Mouse (Mus musculus): ENCODE data around the gene 1700011L22Rik. TPM values are rescaled to one million over a fixed set of nuclear protein-coding genes. Genes with fewer than 3 reads are reported as not detected.

1700011L22Rik gene
- polyA plus RNA-seq, 1 experiment from 2014 or later = not detected

- 92% methylated on average over 5 of the region's 5 CpGs for WGBS
Measured at GRCm38 (mm10) chr8:79261920-79262319, 13.6 kb upstream of the 1700011L22Rik start.

GRCm38 (mm10) chr8:79256076-79256705, 7.8 kb upstream of the 1700011L22Rik start:
- Histone ChIP-seq H3K36me3 (ENCODE audit: control insufficient read depth, insufficient read depth, low read length) (no peaks in the 10 kb centered on the region), H3K9me3 (ENCODE audit: control insufficient read depth, low read length) (no peaks in the 10 kb centered on the region), H3K4me1 (replicated peaks; ENCODE audit: control insufficient read depth, insufficient read depth, low read length) (no peaks in the 10 kb centered on the region), H3K4me3 (ENCODE audit: low read depth, low read length) (no peak overlapping the region), H3K27me3 (ENCODE audit: control insufficient read depth, insufficient read depth, low read length) (no peaks in the 10 kb centered on the region), H3K4me2 (ENCODE audit: low read depth, low read length, severe bottlenecking) (no peak overlapping the region), H3K27ac (ENCODE audit: low read depth, low read length) (no peak overlapping the region), H3K9ac (ENCODE audit: low read length) (no peak overlapping the region)
- 91% methylated on average over 8 of the region's 8 CpGs for WGBS
- no peak for DNase-seq (ENCODE audit: low spot score)
- ATAC-seq (replicated peaks; ENCODE audit: low FRiP score) = no peak

More at GRCm38 (mm10) chr8:79261920-79262319, 13.6 kb upstream of the 1700011L22Rik start:
- Histone ChIP-seq H3K9ac (ENCODE audit: low read length) (no peak overlapping the region), H3K27ac (ENCODE audit: low read depth, low read length) (no peak overlapping the region), H3K4me2 (ENCODE audit: low read depth, low read length, severe bottlenecking) (no peak overlapping the region), H3K4me3 (ENCODE audit: low read depth, low read length) (no peak overlapping the region), H3K27me3 (ENCODE audit: control insufficient read depth, insufficient read depth, low read length) (no peaks in the 10 kb centered on the region), H3K4me1 (replicated peaks; ENCODE audit: control insufficient read depth, insufficient read depth, low read length) (no peaks in the 10 kb centered on the region), H3K36me3 (ENCODE audit: control insufficient read depth, insufficient read depth, low read length) (no peaks in the 10 kb centered on the region), H3K9me3 (ENCODE audit: control insufficient read depth, low read length) (no peaks in the 10 kb centered on the region)
- ATAC-seq (replicated peaks; ENCODE audit: low FRiP score) = no peak
- no peak for DNase-seq (ENCODE audit: low spot score)

- H3K4me3 ChIP-seq (ENCODE audit: low read depth, low read length) = no peak overlapping the region
- ATAC-seq (replicated peaks; ENCODE audit: low FRiP score) (no peak), DNase-seq (ENCODE audit: low spot score) (no peak)
- H3K27ac ChIP-seq (ENCODE audit: low read depth, low read length) = no peak overlapping the region
- H3K27me3 ChIP-seq (ENCODE audit: control insufficient read depth, insufficient read depth, low read length) = no peaks in the 10 kb centered on the region
- no peaks in the 10 kb centered on the region for H3K9me3 ChIP-seq (ENCODE audit: control insufficient read depth, low read length)
- no peak overlapping the region for H3K4me2 ChIP-seq (ENCODE audit: low read depth, low read length, severe bottlenecking)
- whole genome bisulfite sequencing = 89% methylated on average over 6 of the region's 6 CpGs
- no peaks in the 10 kb centered on the region for H3K4me1 ChIP-seq (replicated peaks; ENCODE audit: control insufficient read depth, insufficient read depth, low read length)
- H3K36me3 ChIP-seq (ENCODE audit: control insufficient read depth, insufficient read depth, low read length) = no peaks in the 10 kb centered on the region
- no peak overlapping the region for H3K9ac ChIP-seq (ENCODE audit: low read length)
Measured at GRCm38 (mm10) chr8:79253742-79254141, 5.4 kb upstream of the 1700011L22Rik start.

- Histone ChIP-seq H3K27ac (ENCODE audit: low read depth, low read length) (no peak overlapping the region), H3K4me3 (ENCODE audit: low read depth, low read length) (no peak overlapping the region), H3K9me3 (ENCODE audit: control insufficient read depth, low read length) (no peaks in the 10 kb centered on the region), H3K36me3 (ENCODE audit: control insufficient read depth, insufficient read depth, low read length) (no peaks in the 10 kb centered on the region), H3K9ac (ENCODE audit: low read length) (no peak overlapping the region), H3K4me1 (replicated peaks; ENCODE audit: control insufficient read depth, insufficient read depth, low read length) (no peaks in the 10 kb centered on the region), H3K27me3 (ENCODE audit: control insufficient read depth, insufficient read depth, low read length) (no peaks in the 10 kb centered on the region), H3K4me2 (ENCODE audit: low read depth, low read length, severe bottlenecking) (no peak overlapping the region)
- ATAC-seq (replicated peaks; ENCODE audit: low FRiP score) = no peak
- 91% methylated on average over 2 of the region's 2 CpGs for WGBS
- DNase-seq (ENCODE audit: low spot score) = no peak
Measured at GRCm38 (mm10) chr8:79243422-79243821, 4.9 kb downstream of the 1700011L22Rik start.

- no peaks in the 10 kb centered on the region for H3K9me3 ChIP-seq (ENCODE audit: control insufficient read depth, low read length)
- ATAC-seq (replicated peaks; ENCODE audit: low FRiP score) (no peak), DNase-seq (ENCODE audit: low spot score) (no peak)
- no peaks in the 10 kb centered on the region for H3K36me3 ChIP-seq (ENCODE audit: control insufficient read depth, insufficient read depth, low read length)
- WGBS = 86% methylated on average over 7 of the region's 7 CpGs
- no peak overlapping the region for H3K9ac ChIP-seq (ENCODE audit: low read length)
- H3K4me3 ChIP-seq (ENCODE audit: low read depth, low read length) = no peak overlapping the region
- no peak overlapping the region for H3K27ac ChIP-seq (ENCODE audit: low read depth, low read length)
- H3K27me3 ChIP-seq (ENCODE audit: control insufficient read depth, insufficient read depth, low read length) = no peaks in the 10 kb centered on the region
- no peaks in the 10 kb centered on the region for H3K4me1 ChIP-seq (replicated peaks; ENCODE audit: control insufficient read depth, insufficient read depth, low read length)
- H3K4me2 ChIP-seq (ENCODE audit: low read depth, low read length, severe bottlenecking) = no peak overlapping the region
Measured at GRCm38 (mm10) chr8:79239996-79240395, 8.4 kb downstream of the 1700011L22Rik start.

GRCm38 (mm10) chr8:79239320-79239719, 9.1 kb downstream of the 1700011L22Rik start:
- no peaks in the 10 kb centered on the region for H3K9me3 ChIP-seq (ENCODE audit: control insufficient read depth, low read length)
- no peak for ATAC-seq (replicated peaks; ENCODE audit: low FRiP score)
- no peak for DNase-seq (ENCODE audit: low spot score)
- H3K4me2 ChIP-seq (ENCODE audit: low read depth, low read length, severe bottlenecking) = no peak overlapping the region
- no peak overlapping the region for H3K9ac ChIP-seq (ENCODE audit: low read length)
- no peaks in the 10 kb centered on the region for H3K36me3 ChIP-seq (ENCODE audit: control insufficient read depth, insufficient read depth, low read length)
- H3K4me3 ChIP-seq (ENCODE audit: low read depth, low read length) = no peak overlapping the region
- 91% methylated on average over 3 of the region's 3 CpGs for WGBS
- no peaks in the 10 kb centered on the region for H3K27me3 ChIP-seq (ENCODE audit: control insufficient read depth, insufficient read depth, low read length)
- no peaks in the 10 kb centered on the region for H3K4me1 ChIP-seq (replicated peaks; ENCODE audit: control insufficient read depth, insufficient read depth, low read length)
- H3K27ac ChIP-seq (ENCODE audit: low read depth, low read length) = no peak overlapping the region

GRCm38 (mm10) chr8:79229266-79229888, 19.0 kb downstream of the 1700011L22Rik start:
- ATAC-seq (replicated peaks; ENCODE audit: low FRiP score) (no peak), DNase-seq (ENCODE audit: low spot score) (no peak)
- Histone ChIP-seq H3K9me3 (ENCODE audit: control insufficient read depth, low read length) (no peaks in the 10 kb centered on the region; the same call in 1 of the 2 replicates), H3K4me2 (ENCODE audit: low read depth, low read length, severe bottlenecking) (no peak overlapping the region), H3K9ac (ENCODE audit: low read length) (no peak overlapping the region), H3K36me3 (ENCODE audit: control insufficient read depth, insufficient read depth, low read length) (no peaks in the 10 kb centered on the region), H3K27me3 (ENCODE audit: control insufficient read depth, insufficient read depth, low read length) (no peaks in the 10 kb centered on the region), H3K4me1 (replicated peaks; ENCODE audit: control insufficient read depth, insufficient read depth, low read length) (no peaks in the 10 kb centered on the region), H3K27ac (ENCODE audit: low read depth, low read length) (no peak overlapping the region), H3K4me3 (ENCODE audit: low read depth, low read length) (no peak overlapping the region)
- WGBS = 93% methylated on average over 8 of the region's 8 CpGs

- DNase-seq (ENCODE audit: low spot score) = no peak
- no peak for ATAC-seq (replicated peaks; ENCODE audit: low FRiP score)
- no peaks in the 10 kb centered on the region; the same call in 1 of the 2 replicates for H3K9me3 ChIP-seq (ENCODE audit: control insufficient read depth, low read length)
- 93% methylated on average over 3 of the region's 3 CpGs for WGBS
- H3K27ac ChIP-seq (ENCODE audit: low read depth, low read length) = no peak overlapping the region
- no peak overlapping the region for H3K4me2 ChIP-seq (ENCODE audit: low read depth, low read length, severe bottlenecking)
- no peak overlapping the region for H3K9ac ChIP-seq (ENCODE audit: low read length)
- no peaks in the 10 kb centered on the region for H3K27me3 ChIP-seq (ENCODE audit: control insufficient read depth, insufficient read depth, low read length)
- H3K36me3 ChIP-seq (ENCODE audit: control insufficient read depth, insufficient read depth, low read length) = no peaks in the 10 kb centered on the region
- H3K4me1 ChIP-seq (replicated peaks; ENCODE audit: control insufficient read depth, insufficient read depth, low read length) = no peaks in the 10 kb centered on the region
- no peak overlapping the region for H3K4me3 ChIP-seq (ENCODE audit: low read depth, low read length)
Measured at GRCm38 (mm10) chr8:79227916-79228315, 20.5 kb downstream of the 1700011L22Rik start.

GRCm38 (mm10) chr8:79227194-79227593, 21.2 kb downstream of the 1700011L22Rik start:
- no peak for ATAC-seq (replicated peaks; ENCODE audit: low FRiP score)
- 84% methylated on average over 4 of the region's 4 CpGs for WGBS
- no peaks in the 10 kb centered on the region; the same call in 1 of the 2 replicates for H3K9me3 ChIP-seq (ENCODE audit: control insufficient read depth, low read length)
- no peak overlapping the region for H3K9ac ChIP-seq (ENCODE audit: low read length)
- no peaks in the 10 kb centered on the region for H3K27me3 ChIP-seq (ENCODE audit: control insufficient read depth, insufficient read depth, low read length)
- no peak overlapping the region for H3K27ac ChIP-seq (ENCODE audit: low read depth, low read length)
- no peak for DNase-seq (ENCODE audit: low spot score)
- no peaks in the 10 kb centered on the region for H3K36me3 ChIP-seq (ENCODE audit: control insufficient read depth, insufficient read depth, low read length)
- no peak overlapping the region for H3K4me3 ChIP-seq (ENCODE audit: low read depth, low read length)
- H3K4me1 ChIP-seq (replicated peaks; ENCODE audit: control insufficient read depth, insufficient read depth, low read length) = no peaks in the 10 kb centered on the region
- no peak overlapping the region for H3K4me2 ChIP-seq (ENCODE audit: low read depth, low read length, severe bottlenecking)

Measured in forebrain, embryonic 11.5 days (tissue).